Mouse (Mus musculus) layer of hippocampus, adult 8-10 months (tissue): ENCODE results near the gene Tpd52l2. TPM values are rescaled to one million over a fixed set of nuclear protein-coding genes. Genes with fewer than 3 reads are reported as not detected.

Source experiments
- DNase-seq, 2 experiments: peaks; one replicate each; pipeline ENCODE4 v3.0.0; 2022; ENCODE audit warnings: low spot score in 2 of 2
- total RNA-seq, 4 experiments: library from RNA; stranded (reverse); gene quantifications; 2 replicates each; pipeline ENCODE4 v1.2.4; 2022

Tpd52l2 gene
- 10 to 100 TPM; 66.3 to 83.4 (median 80.6) TPM for total RNA-seq

DNA sequence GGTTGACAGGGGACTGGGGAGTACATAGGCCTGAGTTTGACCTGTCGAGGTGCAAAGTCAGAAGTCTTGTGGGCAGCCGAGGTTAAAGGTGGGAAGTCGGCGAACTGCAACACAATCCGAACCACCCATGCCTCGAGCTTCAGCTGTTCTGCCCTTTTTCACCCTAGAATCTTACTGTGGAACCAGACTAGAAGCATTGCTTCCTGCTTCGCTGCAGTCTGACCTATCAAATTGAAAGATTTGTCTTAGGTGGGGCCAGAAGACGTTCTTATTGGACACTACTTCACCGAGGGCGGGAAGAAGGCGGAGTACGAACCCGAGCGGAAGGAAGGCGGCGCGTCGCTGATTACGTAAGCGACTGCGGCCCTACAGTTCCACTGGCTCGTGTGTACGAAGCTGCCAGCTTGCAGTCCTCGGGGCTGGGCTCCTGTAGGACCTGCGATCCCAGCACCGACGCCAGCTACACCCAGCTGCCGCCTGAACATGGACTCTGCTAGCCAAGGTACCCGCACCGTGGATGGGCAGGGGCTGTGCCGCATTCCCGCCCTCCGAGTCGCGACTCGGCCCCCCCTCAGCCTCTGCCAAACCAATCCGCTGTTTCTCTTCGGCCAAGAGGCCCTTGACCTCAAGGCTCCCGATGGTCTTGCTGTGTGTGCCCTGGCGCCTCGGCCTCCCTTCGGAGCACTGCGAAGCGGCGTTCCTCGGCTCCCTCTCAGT lies at the start of gene Tpd52l2:
Gene Tpd52l2 (plus strand): TSS at position 312 of the 717 bp plus-strand sequence.
- DNase-seq, result peak; percentile 89 to 93

GRCm38 (mm10) chr2:181452181-181452580 lies 44.8 kb upstream of the Tpd52l2 start:
- no peak for DNase-seq

DNA sequence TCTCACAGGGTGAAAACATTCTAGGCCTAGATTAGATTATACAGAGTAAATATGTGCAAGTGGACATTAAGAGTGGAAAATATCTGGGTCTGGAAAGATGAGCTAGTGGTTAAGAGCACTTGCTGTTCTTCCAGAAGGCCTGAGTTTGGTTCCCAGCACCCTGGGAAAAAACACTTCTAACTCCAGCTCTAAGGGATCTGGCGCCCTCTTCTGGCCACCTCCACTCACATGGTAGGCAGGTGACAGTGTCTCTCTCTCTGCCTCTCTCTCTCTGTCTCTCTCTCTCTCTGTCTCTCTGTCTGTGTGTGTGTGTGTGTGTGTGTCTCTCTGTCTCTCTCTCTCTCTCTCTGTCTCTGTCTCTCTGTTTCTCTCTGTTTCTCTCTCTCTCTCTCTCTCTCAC lies 43.7 kb upstream of the Tpd52l2 start:
- no peak for DNase-seq

- no peak for DNase-seq
Measured at GRCm38 (mm10) chr2:181455899-181456298, 41.0 kb upstream of the Tpd52l2 start.

GRCm38 (mm10) chr2:181457831-181458230 lies 39.1 kb upstream of the Tpd52l2 start:
- no peak for DNase-seq

DNA sequence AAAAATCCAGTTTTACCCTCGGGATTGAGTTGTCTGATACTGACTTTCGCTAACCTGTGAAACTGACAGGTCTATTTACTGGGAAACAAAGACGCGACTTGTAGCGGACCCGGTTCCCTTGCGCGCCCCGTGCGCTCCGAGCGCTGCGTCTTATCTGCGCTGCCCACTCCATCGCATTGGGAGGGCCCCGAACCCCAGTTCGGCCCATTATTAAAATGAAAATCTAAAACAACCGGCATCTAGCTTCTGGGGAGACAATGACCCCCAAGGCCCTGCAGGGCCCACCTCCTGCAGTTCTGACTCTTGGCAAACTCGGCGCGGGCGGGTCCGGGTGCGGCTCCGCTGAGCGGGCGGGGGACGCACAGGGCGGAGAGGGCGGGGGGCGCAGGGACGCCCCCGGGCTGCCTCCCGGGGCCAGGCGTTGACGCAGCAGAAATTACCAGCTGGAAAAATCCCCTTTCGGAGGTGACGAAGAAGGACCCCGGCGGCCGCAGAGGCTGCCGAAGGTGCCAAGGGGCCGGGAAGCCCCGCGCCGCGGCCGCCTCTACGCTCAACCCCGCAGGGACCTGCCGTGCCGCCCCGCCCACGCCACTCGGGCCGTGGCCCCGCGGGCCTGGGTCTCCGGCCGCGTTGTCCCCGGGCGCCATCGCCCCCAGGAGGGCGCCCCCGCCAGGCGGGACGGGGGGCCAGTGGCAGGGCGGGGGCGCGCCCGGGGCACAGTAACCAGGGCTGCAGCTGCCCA lies 38.4 kb upstream of the Tpd52l2 start:
- DNase-seq, result peak in 1 of 2 experiments; percentile 9

DNA sequence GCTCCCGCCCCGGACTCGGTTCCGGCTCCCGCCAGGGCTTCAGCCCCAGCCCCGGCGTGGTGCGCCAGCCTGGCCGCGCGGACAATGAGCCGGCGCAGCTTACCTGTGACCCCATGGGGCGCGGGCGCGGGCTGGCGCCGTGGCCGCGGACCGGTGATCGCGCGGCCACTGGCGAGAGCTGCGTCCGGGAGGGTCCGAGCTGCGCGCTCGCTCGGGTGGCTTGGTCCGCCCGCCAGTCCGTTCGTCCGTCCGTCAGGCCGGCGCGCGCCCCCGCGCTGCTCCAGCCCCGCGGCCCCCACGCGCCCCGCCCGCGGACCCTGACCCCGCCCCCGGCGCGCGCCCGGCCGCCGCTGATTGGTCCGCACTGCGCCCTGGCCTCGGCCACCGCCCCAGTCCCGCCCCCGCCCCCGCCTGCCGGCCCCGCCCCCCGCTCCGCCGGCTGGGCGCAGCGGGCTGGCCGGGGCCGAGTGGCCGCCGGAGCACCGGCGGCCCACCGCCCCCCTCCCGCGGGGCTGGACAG lies 37.7 kb upstream of the Tpd52l2 start, which contains the start of gene Zbtb46:
Gene Zbtb46 (minus strand): TSS at position 274 of the 520 bp plus-strand sequence.
- peak in 1 of 2 experiments; percentile 48 for DNase-seq

GRCm38 (mm10) chr2:181459673-181460621 lies 37.0 kb upstream of the Tpd52l2 start:
- DNase-seq, result no peak

DNA sequence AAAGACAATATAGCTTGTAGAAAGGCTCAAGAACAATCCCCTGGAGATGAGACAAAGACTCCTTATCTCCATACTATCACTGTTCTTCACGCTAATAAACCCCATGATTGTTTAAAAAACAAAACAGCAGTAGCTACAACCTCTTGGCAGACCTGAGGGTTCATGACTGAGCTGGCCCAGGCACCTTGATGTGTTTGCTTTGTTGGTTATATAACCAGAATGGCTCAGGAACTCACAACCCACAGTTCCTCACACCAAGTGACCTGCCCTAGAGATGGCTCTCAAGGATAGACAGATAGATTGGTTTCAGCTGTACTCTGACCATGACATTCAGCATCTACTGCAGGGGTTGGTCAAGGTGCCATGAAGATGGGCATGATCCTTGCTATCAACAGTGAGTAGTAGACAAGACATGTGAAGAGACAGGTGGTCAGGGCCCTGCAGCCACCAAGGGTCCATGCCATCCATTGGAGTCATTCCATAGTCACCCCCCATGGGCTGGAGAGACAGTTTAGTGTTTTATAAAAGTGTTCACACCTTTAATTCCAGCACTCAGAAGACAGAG lies 35.3 kb upstream of the Tpd52l2 start:
- DNase-seq, result no peak

DNA sequence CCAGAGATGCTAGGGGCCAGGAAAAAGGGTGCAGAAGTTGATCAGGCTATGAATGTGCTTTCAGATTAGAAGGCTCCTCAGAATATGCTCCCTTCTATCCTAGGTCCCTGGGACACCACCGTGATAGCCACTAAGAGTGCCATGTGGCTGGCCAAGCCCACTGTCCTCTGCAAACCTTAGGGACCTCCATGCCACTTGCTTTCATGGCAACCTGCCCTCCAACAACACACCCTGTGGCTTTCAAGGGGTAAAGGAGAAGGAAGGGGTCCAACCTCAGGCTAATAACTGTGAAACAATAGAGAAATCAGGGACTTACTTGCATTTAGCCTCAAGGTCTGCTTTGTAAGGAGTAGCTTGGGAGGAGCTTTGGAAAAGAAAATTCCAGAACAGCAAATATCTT lies 34.3 kb upstream of the Tpd52l2 start:
- no peak for DNase-seq

GRCm38 (mm10) chr2:181463008-181463738 lies 33.8 kb upstream of the Tpd52l2 start:
- DNase-seq, result peak in 1 of 2 experiments; percentile 42

GRCm38 (mm10) chr2:181465423-181465822 lies 31.5 kb upstream of the Tpd52l2 start:
- DNase-seq, result no peak

GRCm38 (mm10) chr2:181470285-181470684 lies 26.7 kb upstream of the Tpd52l2 start:
- DNase-seq, result no peak

DNA sequence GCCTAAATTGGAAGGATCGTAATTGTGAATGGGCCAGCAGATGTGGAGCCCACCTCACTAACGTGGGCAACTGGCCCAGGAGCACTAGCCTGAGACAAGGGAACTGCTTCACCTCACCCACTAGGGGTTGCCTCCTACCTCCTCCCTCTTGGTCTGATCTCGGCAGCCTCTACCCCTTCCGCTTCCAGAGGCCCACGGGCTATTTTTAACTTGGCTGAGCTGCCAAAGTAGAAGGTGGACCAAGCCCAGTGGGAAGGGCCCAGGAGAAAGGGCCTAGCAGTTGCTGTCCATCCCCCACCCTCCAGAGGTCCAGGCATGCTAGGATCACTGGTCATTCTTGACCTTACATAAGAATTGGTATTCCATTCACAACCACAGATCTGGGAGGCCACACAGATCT lies 25.7 kb upstream of the Tpd52l2 start:
- DNase-seq, result no peak

- DNase-seq, result no peak
Measured at GRCm38 (mm10) chr2:181472256-181472827, 24.6 kb upstream of the Tpd52l2 start.

DNA sequence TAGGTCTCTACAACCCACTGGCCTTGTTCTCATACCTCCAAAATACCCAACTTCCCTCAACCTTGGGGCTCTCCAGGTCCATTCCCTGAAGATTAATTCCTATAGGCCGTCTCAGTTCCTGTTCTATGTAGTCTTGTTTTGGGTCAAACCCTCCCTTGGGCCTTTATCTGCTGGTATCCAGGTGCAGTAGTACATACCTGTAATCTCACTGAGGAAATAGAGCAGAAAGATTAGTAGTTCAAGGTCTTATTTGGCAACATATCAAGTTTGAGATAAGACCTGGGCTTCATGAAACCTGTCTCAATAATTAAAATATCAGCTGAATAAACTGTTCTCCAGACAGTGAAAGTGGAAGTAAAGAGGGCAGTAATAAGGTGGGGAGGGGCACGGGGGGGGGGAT lies 13.8 kb upstream of the Tpd52l2 start:
- no peak for DNase-seq

DNA sequence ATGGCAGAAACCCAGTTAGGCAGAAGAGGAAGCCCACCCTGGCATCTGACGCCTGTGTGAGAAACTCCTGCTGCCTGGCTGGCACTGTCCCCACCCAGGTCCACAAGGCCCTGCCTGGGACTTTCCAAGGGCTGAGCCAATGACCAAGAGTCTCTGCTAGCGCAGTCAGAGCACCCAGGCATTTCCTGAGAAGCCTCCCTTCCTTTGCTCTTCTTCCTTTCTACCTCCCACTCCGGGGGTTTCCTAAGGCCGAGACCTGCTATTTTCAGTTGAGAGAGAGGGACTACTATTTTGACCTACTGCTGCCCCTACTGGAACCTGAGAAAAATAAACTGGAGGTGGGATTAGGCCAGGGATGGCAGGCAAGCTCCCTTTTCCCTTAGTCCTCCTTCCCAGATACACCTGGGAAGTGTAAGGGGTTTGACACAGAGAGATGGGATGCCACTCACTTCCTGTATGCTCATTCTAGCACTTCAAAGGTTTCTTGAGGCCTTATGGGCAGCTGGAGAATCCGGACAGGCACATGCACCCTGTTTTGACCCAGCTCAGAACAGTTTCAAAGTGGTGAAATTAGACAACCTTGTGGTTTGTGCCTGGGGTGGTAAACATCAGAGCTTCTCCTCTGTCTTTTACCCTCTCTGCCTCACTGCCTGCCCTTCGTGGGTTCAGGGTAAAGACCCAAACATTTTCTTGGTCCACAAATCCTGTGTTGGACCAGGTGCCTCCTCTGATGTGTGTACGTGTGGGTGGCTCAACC lies 13.2 kb upstream of the Tpd52l2 start:
- DNase-seq, result no peak

- no peak for DNase-seq
Measured at GRCm38 (mm10) chr2:181484456-181485233, 12.3 kb upstream of the Tpd52l2 start.
